Mouse (Mus musculus) heart, postnatal 14 days (tissue): Measurements from ENCODE around the gene Thtpa. TPM values are rescaled to one million over a fixed set of nuclear protein-coding genes. Genes with fewer than 3 reads are reported as not detected.

ENCODE experiments used
- DNase-seq, 2 experiments: peaks; one replicate each; pipeline ENCODE4 v3.0.0; 2021 to 2022
- intact Hi-C: fragments of 180-260 bp; cut with DNase I; formaldehyde crosslinking; loops from one replicate; pipeline ENCODE4 v1.15.1; 2025
- total RNA-seq, 2 experiments: library from RNA; stranded (reverse); gene quantifications; 2 replicates each; pipeline ENCODE4 v1.2.3; 2021

Gene Thtpa
- total RNA-seq, 2 experiments from 2014 or later = 9.6 to 11.4 TPM

DNA sequence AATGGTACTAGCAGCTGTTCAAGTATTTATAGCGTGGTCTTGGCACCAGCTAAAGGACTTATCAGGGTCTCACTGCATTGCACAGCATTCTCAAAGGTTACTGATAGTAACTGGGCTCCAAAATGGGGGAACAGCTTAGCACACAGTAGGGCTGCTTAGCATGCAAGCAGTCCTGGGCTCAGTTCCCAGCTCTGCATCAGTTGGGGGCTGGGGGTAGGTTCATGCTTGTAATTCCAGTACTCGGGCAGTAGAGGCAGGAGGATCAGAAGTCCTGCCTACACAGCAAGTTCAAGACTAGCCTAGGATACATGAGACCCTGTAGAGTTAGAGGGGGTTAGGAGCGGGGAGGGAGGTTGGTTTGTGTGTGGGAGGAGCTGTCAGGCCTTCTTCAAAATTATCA, 17.6 kb upstream of the Thtpa start:
- no peak for DNase-seq
- intact Hi-C loops = no loop called here

DNA sequence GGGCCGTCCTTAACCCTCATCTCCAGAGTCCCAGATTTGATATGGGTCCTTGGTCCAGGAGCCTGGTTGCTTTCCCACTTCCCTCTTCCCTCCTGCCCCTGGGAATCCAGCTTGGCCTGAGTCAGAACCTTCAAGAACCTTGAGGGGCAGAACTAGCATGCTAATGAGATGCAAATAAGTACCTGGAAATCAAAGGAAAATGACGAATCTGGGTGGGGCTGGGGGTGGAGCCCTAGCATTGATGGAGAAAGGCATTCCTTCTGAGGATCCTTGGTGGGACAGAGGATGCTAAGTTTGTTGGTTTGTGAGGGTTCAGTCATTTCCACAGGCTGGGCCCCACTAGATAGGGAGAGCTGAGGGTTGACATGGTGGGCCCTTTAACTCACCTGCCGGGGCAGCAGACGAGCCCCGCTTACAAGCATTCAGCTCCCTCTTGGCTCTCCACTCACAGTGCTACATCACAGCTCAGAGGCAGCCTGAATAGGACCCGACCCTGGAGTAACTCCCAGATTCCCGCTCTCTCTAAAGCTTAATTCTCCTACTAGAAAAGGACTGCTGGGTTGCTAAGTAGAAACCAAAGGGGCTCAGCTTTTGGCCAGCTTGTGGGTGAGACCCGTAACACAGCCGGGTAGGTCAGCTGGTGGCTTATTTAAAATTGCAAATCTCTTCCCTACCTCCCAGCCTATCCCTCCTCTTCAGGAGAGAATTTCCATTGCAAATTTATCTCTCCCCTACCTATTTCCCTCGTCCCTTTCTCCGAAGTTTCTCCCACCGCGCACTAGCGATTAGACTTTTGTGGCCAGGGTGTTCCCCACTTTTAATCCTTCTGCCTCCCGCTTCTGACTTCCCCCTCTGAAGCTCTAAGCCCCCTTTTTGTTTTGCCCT, 16.9 kb upstream of the Thtpa start:
- intact Hi-C loops = no loop called here
- no peak for DNase-seq

DNA sequence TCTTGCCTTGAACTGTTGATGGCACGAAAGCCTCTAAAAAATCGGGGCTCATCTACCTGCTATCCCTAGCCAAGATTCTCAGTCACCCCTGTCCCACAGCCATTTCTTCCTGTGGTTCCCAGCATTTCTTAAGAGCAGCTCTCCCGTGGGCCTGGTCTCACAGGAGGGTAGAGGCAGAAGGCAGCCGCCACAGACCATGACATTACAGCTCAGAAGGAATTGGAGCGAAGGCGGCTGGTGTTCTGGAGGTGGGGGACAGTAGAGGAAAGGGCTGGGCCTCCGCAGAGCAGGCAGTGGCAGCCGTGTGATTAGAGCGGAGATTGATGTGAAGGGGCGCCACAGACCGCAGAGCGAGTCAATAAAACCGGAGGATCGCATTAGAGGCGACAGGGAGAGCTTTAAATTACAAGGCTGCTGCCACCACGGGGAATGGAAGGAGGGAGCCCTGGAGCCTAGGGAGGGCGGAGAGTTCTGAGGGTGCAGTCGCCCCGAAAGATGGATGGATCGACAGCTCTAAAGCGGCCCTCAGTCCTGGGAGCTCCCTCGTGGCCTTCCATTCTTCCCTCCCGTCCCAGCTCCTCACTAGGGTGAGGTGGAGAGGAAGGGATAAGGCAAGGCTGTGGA, 16.1 kb upstream of the Thtpa start:
- intact Hi-C loops = no loop called here
- no peak for DNase-seq

DNA sequence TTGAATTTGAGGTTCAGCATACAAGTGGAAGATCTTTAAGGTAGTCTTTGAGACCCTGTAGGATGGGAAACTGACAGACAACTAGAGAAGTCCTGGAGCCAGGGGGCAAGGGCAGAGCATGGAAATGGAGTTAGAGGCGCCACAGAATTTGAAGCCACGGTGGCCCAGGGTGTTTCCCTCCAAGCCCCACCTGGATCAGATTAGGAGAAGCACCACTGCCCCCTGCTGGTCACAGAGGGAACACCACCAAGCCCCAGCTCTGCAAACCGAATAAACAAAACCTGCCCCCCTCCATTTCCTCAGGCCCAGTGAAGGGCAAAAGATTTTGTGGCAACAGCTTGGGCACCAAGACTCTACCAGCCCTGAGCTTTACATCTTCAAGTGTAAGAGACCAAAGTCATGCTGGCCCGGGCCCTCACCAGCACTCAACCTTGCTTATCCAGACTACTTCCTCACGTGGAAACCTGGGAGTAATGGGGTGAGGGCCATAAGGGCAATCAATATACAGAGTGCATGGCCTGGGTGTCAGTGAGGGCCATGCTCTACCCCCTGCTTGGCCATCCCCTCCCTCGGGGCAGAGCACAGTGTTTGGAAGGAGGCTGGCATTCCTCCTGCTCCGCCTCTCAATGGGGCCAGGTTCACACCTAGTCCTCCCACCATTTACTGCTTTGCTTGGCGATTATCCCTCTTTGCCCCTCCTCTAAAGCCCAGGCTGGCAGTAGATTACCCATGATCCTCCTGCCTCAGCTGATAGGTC, 15.2 kb upstream of the Thtpa start:
- intact Hi-C loops = loop anchor here (1.0 kb wide), 1 partner anchor 54 kb away; no protein-coding TSS in a partner anchor
- DNase-seq = peak; percentile 68 to 78

DNA sequence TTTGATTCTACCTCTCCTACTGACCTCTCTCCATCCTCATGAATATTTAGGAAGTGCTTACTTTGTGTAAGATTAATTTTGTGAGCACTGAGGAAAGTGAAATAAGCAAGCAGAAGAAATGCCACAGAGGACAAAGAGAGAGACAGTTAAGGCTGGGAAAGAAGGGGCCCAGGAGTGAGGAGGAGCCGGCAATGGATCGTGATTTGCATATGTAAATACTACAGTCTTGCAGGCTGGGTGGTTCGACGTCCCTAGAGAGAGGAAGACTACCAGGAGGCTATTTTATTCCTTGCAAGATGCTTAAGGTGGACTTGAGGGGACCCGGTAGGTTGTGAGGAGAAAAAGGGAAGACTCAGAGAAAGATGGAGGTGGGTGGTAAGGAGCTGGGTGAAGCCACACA, 13.5 kb upstream of the Thtpa start:
- intact Hi-C loops = no loop called here
- no peak for DNase-seq

DNA sequence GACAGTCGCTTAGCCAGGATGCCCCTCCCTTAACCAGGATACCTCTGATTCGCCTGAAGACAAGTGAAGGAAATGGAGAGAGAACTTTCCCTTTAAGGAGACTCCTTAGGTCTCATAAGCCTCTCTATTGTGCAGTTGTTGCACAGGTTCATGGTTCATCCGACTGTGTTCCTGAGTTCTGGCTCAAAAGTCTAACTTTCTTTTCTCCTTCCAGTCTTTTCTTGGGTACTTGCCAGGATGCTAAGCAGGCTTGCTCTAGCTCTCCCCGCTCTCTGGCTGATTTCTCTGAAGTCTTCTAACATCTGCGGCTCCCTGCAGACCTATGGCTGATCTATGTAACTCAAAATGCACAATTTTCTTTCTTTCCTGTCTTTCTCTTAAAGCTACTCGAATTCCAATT, 11.1 kb upstream of the Thtpa start:
- intact Hi-C loops = no loop called here
- DNase-seq = no peak

DNA sequence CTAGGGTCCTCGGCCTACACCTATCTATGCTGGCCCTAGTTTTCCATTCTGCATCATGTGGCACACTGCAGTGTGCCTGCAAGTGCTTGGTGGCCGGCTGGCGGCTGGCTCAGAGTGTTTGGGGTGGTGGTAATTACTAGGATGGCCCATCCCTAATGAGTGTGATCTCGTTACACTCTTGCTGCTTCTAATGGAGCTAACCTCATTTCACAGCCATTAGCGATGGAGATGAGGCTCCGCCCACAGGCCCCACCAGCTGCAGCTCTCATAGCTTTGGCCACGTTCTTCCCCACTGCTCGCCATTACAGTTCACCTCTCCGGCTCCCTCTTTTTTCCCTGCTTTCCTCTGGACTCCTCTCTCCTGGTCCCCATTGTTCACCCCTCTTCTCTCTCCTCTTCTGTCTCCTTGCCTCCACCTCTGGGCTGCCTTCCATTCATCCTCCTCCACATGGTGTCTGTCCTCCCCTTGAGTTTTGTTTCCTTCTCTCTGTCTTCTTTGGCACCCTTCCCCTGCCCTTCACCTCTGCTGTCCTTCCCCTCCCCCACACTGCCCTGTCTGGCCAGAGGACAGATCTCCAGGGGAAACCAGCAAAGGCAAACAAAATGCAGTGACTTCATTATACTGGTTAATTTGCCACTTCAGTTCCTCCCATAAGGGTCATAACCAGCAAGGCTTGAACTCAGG, 9.1 kb upstream of the Thtpa start:
- DNase-seq = no peak
- intact Hi-C loops = no loop called here

DNA sequence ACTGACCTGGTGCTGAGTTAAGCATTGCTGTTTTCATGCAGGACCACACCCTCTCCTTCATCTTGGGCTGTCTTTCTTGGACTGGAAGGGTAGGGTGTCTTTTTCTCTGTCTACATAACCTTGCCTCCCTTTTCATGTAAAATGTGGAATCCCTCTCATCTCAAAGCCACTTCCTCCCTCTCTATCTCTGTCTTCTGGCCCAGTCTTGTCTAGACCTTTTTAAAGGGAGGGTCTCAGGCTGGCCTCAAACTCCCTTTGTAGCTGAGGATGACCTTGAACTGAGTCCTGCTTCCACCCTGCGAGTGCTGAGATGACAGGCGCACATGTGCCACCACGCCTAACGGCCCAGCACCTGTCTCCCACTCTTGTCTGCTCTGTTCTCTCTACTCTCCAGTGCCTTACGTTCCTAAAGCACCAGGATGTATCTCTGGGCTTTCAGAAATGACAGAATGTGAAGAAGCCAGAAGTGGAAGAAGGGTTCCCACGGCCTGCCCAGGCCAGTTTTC, 8.5 kb upstream of the Thtpa start:
- no peak for DNase-seq
- intact Hi-C loops = no loop called here

DNA sequence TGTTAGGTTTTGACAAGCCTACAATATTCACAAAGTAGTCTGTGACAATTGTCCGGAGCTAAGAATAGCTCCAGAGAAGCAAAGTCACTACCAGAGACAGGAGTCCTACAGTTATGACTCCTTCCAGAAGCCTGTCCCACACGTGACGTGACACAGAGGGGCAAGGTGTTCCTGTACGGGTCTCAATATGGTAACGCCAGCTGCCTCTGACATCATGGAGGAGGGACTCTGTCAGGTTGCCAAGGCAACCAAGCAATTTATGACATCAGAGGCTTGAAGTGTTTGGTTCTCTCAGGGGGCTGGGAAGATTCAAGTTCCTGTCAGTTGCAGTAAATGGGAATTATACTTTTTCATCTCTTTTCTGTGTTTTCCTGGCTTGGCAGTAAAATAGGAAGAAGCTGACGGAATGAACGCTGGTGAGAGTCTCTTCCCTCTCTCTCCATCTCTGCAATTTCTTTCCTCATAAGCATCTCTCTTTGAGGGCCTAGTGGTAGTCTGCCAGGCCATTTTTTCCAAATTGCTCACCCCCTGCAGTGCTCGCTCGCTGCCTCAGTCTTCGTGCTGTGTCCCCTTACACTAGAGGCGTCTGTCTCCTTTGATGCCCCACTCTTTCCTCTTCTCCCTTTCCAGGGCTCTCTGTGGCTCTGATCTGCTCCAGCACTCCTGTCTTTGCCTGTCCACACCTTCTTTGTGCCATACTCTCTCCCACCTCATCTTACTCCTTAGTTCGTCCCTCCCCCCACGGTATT, 5.2 kb upstream of the Thtpa start:
- intact Hi-C loops = no loop called here
- no peak for DNase-seq

DNA sequence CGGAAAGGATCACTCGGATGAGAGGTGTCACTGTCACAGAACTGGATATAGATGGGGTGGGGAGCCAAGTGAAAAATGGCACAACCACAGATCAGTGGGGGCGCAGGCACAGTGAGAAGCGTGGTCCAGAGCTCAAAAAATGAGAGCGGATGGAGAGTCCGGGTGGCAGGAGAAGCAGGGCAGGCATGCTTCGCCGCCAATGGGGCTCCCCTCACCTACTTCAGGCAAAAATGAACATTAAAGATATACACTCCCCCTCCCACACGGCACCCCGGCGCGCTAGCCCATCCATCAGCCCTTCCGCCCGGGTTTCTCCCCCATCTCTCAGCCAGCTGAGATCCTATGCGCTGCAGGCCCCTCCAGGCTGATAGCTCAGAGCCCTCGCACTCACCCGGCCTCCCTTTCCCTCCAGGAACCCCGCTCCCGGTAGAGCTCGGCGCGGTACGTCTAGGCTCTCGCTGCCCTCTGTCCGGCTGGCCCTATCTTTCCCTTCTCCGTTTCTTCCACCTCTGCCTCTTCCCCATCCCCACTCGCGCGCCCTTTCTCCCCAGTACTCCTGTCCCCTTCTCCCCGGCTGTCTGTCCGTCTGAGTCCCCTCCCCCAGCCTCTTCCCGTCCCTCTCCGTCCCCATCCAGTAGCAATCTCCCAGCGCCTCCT, 3.2 kb upstream of the Thtpa start:
- intact Hi-C loops = loop anchor here (5.0 to 10.0 kb wide), 2 partner anchors 227 to 839 kb away; partner anchors contain the start of genes Abhd4 and Dad1
- DNase-seq = no peak

DNA sequence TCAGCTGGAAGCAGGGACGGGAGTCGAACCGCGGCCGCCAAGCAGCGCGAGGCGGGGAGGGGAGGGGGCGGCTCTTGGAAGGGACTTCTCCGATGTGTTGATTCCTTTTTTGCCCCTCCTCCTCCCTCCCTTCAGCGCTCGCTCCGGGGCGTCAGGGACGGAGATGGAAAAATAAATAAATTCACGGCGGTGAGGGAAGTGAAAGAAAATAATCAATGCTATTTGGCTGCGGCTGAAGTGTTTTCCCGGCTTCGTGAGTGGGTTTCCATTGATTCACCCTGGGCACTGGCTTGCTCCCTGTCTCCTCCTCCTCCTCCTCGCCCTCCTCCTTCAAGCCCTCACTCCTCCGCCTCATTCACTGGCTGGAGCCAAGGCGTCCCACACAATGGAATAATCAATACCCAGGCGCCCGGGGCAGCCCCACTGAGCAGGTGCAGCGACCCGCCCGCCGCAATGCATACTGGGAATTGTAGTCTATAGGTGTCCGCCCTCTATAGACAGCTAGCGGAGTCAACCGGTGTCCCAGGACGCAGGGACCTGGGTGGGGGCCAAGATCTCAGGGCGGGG, 2.5 kb upstream of the Thtpa start, which contains the start of gene Zfhx2:
Gene Zfhx2 (minus strand): TSS at position 314 of the 567 bp plus-strand sequence.
- DNase-seq = peak; percentile 88
- intact Hi-C loops = loop anchor here (5.0 to 10.0 kb wide), 2 partner anchors 227 to 840 kb away; partner anchors contain the start of genes Abhd4 and Dad1

DNA sequence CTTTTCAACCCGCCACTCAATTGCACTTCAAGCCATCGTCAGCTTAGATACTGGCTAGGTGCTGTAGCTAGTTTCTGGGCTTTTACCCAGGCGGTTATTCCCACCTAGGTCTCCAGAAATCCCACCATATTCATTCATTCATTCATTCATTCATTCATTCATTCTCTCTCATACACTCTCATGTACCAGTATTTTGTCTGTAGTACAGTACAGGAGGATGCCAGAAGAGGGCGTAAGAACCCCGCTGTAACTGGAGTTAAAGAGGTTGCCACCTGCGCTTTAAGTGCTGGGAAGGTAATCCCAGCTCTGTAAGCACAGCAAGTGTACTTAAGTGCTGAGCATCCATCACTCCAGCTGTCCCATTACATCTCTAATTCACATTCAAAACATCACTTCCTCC, 657 bp upstream of the Thtpa start:
- no peak for DNase-seq
- intact Hi-C loops = loop anchor here (5.0 to 10.0 kb wide), 2 partner anchors 229 to 842 kb away; partner anchors contain the start of genes Abhd4 and Dad1

DNA sequence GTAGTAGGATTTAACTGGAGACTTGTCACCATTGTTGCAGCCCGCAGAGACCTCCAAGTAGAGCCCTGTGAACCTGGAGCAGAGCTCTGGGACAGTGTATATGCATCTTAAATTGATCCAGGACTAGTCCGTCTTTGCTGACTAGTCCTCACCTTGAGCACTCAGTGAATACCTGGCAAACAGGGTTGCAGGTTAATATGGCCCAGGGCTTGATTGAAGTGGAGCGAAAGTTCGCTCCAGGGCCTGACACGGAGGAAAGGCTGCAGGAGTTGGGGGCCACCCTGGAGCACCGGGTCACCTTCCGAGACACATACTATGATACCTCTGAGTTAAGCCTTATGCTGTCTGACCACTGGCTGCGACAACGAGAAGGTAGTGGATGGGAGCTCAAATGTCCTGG, 679 bp downstream of the Thtpa start:
- intact Hi-C loops = loop anchor here (5.0 to 10.0 kb wide), 2 partner anchors 230 to 253 kb away; no protein-coding TSS in a partner anchor
- no peak for DNase-seq

DNA sequence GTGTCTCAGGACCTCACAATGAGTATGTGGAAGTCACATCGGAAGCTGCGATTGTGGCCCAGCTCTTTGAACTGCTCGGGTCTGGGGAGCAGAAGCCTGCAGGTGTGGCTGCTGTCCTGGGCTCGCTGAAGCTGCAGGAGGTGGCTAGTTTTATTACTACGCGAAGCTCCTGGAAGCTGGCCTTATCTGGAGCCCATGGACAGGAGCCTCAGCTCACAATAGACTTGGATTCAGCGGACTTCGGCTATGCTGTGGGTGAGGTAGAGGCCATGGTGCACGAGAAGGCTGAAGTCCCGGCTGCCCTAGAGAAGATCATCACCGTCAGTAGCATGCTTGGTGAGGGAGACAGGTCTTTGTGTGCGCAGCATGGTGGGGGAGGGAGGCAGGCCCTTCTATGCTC, 1.1 kb downstream of the Thtpa start:
- DNase-seq = no peak
- intact Hi-C loops = loop anchor here (5.0 to 10.0 kb wide), 2 partner anchors 231 to 253 kb away; no protein-coding TSS in a partner anchor

DNA sequence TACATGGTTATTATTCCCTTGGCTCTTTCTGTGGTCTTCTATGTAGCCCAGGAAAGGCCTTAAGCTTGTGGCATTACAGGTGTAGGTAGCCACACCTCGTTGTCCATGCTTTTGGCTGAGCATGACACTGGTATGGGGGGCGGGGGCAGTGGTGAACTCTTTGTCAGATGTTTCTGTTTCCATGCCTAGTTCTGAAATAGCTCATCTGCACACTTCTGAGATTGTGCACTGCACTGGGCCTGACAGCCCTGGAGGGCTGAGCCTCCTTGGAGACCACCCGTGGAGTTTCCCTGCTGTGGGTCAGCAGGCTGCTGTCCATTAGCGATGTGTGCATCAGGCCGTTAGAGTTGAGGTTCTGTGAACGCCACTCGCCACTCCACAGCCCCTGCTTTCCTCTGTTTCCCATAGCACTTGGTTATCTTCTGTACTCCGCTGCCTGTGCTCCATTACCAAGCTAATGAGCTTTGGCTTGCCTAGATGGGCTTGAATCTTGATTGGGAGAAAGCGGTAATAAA, 2.0 kb downstream of the Thtpa start:
- intact Hi-C loops = loop anchor here (5.0 to 10.0 kb wide), 2 partner anchors 232 to 254 kb away; no protein-coding TSS in a partner anchor
- no peak for DNase-seq

DNA sequence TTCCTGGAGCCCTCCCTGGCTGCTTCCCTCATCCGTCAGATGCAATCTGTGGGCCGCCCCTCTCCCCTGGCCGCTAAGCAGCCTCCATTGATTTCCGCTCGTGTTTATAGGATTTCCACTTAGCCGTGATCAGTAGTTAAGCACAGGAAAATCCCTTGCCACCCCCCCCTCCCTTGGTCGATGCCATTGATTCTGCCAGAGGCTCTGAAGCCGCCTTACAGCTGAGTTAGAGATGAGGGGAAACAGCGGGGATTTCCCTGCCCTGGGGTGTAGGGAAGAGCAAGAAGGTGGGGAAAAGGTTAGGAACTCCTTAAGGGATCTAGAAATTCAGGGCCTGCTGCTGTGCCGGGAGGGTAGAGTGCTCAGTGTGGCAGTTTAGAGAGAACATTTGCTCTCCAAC, 3.1 kb downstream of the Thtpa start:
- DNase-seq = no peak
- intact Hi-C loops = loop anchor here (5.0 to 10.0 kb wide), 2 partner anchors 233 to 255 kb away; no protein-coding TSS in a partner anchor

DNA sequence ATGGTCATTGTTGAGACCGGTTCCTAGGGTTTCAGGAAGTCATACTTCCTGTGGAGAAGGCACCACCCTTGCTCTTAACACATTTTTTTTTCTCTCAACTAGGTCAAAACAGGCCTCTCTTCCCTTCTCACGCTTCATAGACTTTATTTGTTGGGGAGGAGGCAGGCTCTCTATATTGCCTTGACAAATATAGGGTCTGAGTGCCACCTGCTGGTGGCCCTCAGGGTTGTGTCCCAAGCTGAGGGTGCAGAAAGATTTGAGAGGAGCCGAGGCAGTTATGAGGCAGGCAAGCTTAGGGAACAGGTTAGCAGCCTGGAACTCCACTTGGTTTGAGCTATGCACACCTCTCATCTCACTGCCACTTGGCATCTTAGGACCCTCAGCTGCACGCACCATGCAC, 3.5 kb downstream of the Thtpa start:
- intact Hi-C loops = loop anchor here (5.0 to 10.0 kb wide), 2 partner anchors 233 to 256 kb away; no protein-coding TSS in a partner anchor
- peak; percentile 51 to 60 for DNase-seq

DNA sequence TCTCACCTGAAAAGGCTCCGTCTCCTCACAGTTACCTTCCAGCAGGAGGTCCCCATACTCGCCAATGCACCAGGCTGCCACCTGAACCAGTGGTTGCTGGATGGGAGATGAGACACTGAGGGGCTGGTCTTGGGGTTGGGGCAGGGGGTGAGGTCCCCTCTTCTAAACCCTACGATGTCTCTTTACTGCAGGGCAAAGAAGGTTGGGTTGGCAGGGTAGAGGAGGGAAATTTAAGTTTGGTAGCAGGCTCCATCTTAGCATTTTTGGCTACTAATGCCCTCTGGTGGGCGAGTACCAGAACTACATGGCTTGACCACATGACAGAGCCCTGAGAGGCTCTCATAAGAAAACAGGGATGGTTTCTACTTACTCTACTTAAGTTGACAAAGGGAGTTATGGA, 7.0 kb downstream of the Thtpa start:
- peak; percentile 46 to 71 for DNase-seq
- intact Hi-C loops = loop anchor here (5.0 kb wide), 1 partner anchor 199 kb away; no protein-coding TSS in a partner anchor
